Comparison of ENCODE assay signal across 13 mouse cellular contexts in genomic region chr3:54103098-54103497, GRCm38 (mm10). TPM values are rescaled to one million over a fixed set of nuclear protein-coding genes. Genes with fewer than 3 reads are reported as not detected.
"Had no signal": no experiment of that assay in that cellular context is flagged by ENCODE, and none has a peak within 500 bp of the region (broad histone marks: within the 10 kb centered on the region; RNA-seq: fewer than 3 reads in every experiment).

No protein-coding gene starts in this region.

- ATAC-seq: liver, postnatal 0 days; lung, postnatal 0 days; midbrain, embryonic 15.5 days had no signal

- DNase-seq: kidney, adult 11 months; kidney, adult 8-10 months; kidney, postnatal 10 days; kidney, postnatal 36 days; layer of hippocampus, postnatal 36 days; liver, postnatal 0 days; lung, embryonic 14.5 days; retina, postnatal 1 day; thymus, postnatal 25 days had no signal

RNA-seq across cellular contexts. Expression of gene Trpc4, which starts 52.7 kb away (rescaled TPM):
- total RNA-seq: megakaryocyte, adult 5-6 weeks had no signal
- polyA plus RNA-seq: liver, postnatal 0 days; macrophage had no signal
